Mouse (Mus musculus): ENCODE measurements around the gene Smug1. TPM values are rescaled to one million over a fixed set of nuclear protein-coding genes. Genes with fewer than 3 reads are reported as not detected.

The Smug1 gene
- polyA plus RNA-seq, 1 experiment from 2014 or later, result 18.1 TPM

DNA sequence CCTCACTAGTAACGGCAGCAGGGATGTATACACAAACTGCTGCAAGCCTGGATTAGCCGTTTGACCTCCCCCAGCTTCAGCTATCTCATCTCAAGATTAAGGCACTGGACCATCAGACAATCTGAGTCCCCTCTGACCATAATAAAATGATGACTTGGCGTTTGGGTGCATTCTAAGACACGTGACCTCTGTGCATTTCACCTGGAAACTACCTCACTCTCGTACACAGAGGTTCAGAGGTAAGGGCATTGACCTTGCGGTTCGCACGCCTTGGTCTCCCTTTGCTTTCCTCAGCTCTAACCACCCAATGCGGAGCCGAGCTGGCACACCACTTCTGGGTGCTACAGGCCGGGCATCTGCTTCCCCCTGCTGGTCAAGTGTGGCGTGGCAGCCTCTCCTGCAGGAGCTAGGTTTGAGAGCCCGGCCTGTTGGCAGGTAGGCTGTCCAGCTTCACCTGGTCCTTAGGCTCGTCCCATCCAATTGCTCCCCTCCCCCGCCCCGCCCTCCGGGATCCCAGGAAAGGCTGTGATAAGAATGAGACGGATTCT, 10.1 kb upstream of the Smug1 start:
- peak; percentile 99 for TF ChIP-seq CTCF (IDR thresholded peaks at IDR 0.05; ENCODE audit: low read depth)
- H3K9me3 ChIP-seq (ENCODE audit: low read depth, low read length), result no peaks in the 10 kb centered on the region
- H3K4me1 ChIP-seq (ENCODE audit: insufficient read depth), result no peaks in the 10 kb centered on the region
- ATAC-seq (ENCODE audit: insufficient read depth) (peak; percentile 44), DNase-seq (peak; percentile 92)
- no peaks in the 10 kb centered on the region for H3K36me3 ChIP-seq (ENCODE audit: insufficient read depth)
- no peak overlapping the region for H3K9ac ChIP-seq
- H3K27ac ChIP-seq (ENCODE audit: low read depth), result no peak overlapping the region
- peak overlapping the region; percentile 38 for H3K4me2 ChIP-seq
- H3K27me3 ChIP-seq (ENCODE audit: insufficient read depth, low read length), result peaks cover 74% of the 10 kb centered on the region
- H3K4me3 ChIP-seq (ENCODE audit: low read depth, low read length), result no peak overlapping the region
- 1% methylated on average over 18 of the region's 18 CpGs for WGBS

DNA sequence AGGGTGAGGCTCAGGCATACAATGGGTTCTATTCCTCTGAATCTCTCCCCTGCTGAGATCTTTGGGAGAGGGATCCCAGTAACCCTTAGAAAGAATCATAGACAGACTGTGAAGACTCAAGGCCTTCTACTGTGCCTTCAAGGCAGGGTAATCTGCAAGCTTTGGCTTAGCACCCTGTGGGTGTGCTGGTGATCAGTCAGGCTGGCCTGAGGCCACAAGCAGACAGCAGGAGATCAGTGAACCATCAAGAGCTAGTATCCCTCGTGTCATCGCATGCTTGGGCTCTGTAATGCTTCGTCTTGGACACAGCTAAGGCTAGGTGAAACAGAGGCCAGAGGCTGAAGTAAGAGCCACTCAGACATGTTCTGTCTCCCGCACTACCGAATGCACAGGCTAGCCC, 6.4 kb upstream of the Smug1 start:
- no peak for TF ChIP-seq CTCF (IDR thresholded peaks at IDR 0.05; ENCODE audit: low read depth)
- Histone ChIP-seq H3K36me3 (ENCODE audit: insufficient read depth) (no peaks in the 10 kb centered on the region), H3K4me3 (ENCODE audit: low read depth, low read length) (no peak overlapping the region), H3K9me3 (ENCODE audit: low read depth, low read length) (no peaks in the 10 kb centered on the region), H3K27ac (ENCODE audit: low read depth) (no peak overlapping the region), H3K9ac (no peak overlapping the region), H3K4me1 (ENCODE audit: insufficient read depth) (peaks cover 13% of the 10 kb centered on the region; the same call in 1 of the 2 replicates), H3K4me2 (no peak overlapping the region), H3K27me3 (ENCODE audit: insufficient read depth, low read length) (peaks cover 86% of the 10 kb centered on the region)
- ATAC-seq (ENCODE audit: insufficient read depth), result no peak
- WGBS, result 67% methylated on average over 5 of the region's 5 CpGs
- DNase-seq, result no peak

DNA sequence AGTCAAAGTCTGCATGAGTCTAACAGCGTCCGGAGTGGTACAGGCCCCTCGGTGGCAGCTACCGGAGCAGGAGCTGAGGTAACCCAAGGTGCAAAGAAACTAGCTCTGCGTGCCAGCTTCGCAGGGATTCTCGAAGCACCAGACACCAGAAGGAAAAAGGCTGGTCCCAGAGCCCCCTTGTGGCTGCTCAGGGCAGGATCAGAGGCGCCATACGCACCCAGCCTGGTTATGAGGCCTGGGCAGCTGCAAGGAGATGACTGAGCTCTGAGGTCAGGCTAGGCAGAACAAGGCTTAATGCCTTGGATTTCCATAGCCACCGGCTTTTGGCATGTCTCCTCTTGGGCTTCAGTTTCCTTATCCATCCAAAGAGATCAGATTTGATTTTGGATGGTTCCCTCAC, 5.6 kb upstream of the Smug1 start:
- H3K4me3 ChIP-seq (ENCODE audit: low read depth, low read length), result no peak overlapping the region
- 6% methylated on average over 10 of the region's 10 CpGs for WGBS
- no peaks in the 10 kb centered on the region for H3K9me3 ChIP-seq (ENCODE audit: low read depth, low read length)
- peaks cover 13% of the 10 kb centered on the region; the same call in 1 of the 2 replicates for H3K4me1 ChIP-seq (ENCODE audit: insufficient read depth)
- H3K27me3 ChIP-seq (ENCODE audit: insufficient read depth, low read length), result peaks cover 89% of the 10 kb centered on the region
- no peak overlapping the region for H3K27ac ChIP-seq (ENCODE audit: low read depth)
- peak; percentile 88 for DNase-seq
- no peak for ATAC-seq (ENCODE audit: insufficient read depth)
- TF ChIP-seq CTCF (IDR thresholded peaks at IDR 0.05; ENCODE audit: low read depth), result peak; percentile 87
- H3K4me2 ChIP-seq, result no peak overlapping the region
- no peaks in the 10 kb centered on the region for H3K36me3 ChIP-seq (ENCODE audit: insufficient read depth)
- no peak overlapping the region for H3K9ac ChIP-seq

DNA sequence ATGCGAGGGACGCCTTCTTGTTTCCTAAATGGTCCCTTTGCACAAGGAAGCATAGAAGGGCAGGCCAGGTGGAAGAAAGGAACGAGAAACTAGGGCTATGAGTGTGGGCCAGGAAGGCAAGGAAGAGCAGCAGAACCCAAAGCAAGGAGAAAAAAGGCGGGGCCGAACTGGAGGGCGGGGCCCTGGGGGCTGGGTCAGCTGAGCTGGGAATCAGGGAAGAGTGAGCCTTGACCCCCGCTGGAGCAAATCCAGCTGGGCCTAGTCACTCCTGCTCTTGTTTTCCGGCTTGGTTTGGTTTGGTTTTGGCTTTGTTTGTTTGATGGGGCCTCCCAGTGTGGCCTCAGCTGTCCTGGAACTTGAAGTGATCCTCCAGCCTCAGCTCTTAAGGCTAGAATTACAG, 4.4 kb upstream of the Smug1 start:
- H3K4me1 ChIP-seq (ENCODE audit: insufficient read depth), result peaks cover 13% of the 10 kb centered on the region; the same call in 1 of the 2 replicates
- WGBS, result 14% methylated on average over 8 of the region's 8 CpGs
- H3K27ac ChIP-seq (ENCODE audit: low read depth), result no peak overlapping the region
- H3K9me3 ChIP-seq (ENCODE audit: low read depth, low read length), result no peaks in the 10 kb centered on the region
- H3K4me2 ChIP-seq, result no peak overlapping the region
- peaks cover 94% of the 10 kb centered on the region for H3K27me3 ChIP-seq (ENCODE audit: insufficient read depth, low read length)
- H3K4me3 ChIP-seq (ENCODE audit: low read depth, low read length), result no peak overlapping the region
- ATAC-seq (ENCODE audit: insufficient read depth), result no peak
- H3K9ac ChIP-seq, result no peak overlapping the region
- no peak for TF ChIP-seq CTCF (IDR thresholded peaks at IDR 0.05; ENCODE audit: low read depth)
- no peaks in the 10 kb centered on the region for H3K36me3 ChIP-seq (ENCODE audit: insufficient read depth)
- peak; percentile 72 for DNase-seq

DNA sequence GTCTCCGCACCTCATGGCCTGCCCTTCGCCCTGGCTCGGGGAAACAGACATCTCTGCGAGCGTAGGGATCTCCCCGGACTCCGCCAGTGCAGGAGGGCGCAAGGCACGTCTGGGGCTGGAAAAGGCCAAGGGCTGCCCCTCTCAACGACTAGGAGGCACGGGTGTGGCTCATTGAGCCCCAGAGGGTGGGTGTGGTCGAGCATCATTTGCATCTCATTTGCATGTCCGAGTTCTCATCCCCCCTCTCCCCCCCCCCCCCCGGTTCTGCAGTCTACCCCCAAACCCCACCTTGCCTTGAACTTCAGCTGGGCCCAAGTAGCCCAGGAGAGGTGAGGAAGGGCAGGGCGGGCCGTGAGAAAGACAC, 3.4 kb upstream of the Smug1 start:
- no peak for DNase-seq
- 10% methylated on average over 16 of the region's 16 CpGs for WGBS
- no peak for TF ChIP-seq CTCF (IDR thresholded peaks at IDR 0.05; ENCODE audit: low read depth)
- H3K36me3 ChIP-seq (ENCODE audit: insufficient read depth), result no peaks in the 10 kb centered on the region
- peaks cover 13% of the 10 kb centered on the region; the same call in 1 of the 2 replicates for H3K4me1 ChIP-seq (ENCODE audit: insufficient read depth)
- H3K4me2 ChIP-seq, result peak overlapping the region; percentile 97
- no peak for ATAC-seq (ENCODE audit: insufficient read depth)
- no peaks in the 10 kb centered on the region for H3K9me3 ChIP-seq (ENCODE audit: low read depth, low read length)
- no peak overlapping the region for H3K9ac ChIP-seq
- no peak overlapping the region for H3K27ac ChIP-seq (ENCODE audit: low read depth)
- peak overlapping the region; percentile 51; the same call in 1 of the 2 replicates for H3K4me3 ChIP-seq (ENCODE audit: low read depth, low read length)
- peaks cover 86% of the 10 kb centered on the region for H3K27me3 ChIP-seq (ENCODE audit: insufficient read depth, low read length)

DNA sequence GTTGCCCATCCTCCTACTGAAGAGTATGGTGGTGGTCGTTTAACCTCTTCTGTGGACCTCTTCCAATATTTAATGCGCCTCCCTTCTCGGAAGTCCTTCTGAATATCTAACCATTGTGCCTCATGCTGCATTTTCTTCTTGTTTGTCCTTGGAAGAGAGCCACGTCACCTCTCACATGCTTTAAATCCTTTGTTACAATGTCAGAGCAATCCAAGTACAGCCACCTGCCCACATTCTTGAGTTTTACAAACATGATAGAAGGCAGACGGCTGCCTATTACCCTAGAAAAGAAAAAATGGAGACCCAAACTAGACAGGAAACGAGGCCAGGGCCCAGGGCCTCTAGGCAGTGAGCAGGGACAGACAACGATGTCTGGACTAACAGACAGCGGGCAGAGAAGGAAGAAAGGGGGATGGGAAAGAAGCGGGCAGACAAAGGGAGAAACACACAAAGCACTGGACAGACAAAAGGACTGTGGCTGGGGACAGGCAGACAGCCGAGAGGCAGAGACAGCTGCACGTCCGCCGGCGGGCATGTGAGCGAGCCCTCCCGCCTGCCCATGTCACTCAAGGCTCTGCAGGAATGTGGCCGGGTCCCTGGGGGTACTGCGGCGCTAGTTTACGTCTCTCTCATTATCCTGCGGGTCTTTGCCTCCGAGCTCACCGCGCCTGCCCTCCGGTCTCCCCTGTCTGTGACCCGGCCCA, 2.9 kb upstream of the Smug1 start:
- TF ChIP-seq CTCF (IDR thresholded peaks at IDR 0.05; ENCODE audit: low read depth), result no peak
- H3K4me1 ChIP-seq (ENCODE audit: insufficient read depth), result peaks cover 13% of the 10 kb centered on the region; the same call in 1 of the 2 replicates
- peak; percentile 5; the same call in 1 of the 2 replicates for ATAC-seq (ENCODE audit: insufficient read depth)
- no peaks in the 10 kb centered on the region for H3K36me3 ChIP-seq (ENCODE audit: insufficient read depth)
- H3K27me3 ChIP-seq (ENCODE audit: insufficient read depth, low read length), result peaks cover 80% of the 10 kb centered on the region
- peak overlapping the region; percentile 51 for H3K4me3 ChIP-seq (ENCODE audit: low read depth, low read length)
- H3K9me3 ChIP-seq (ENCODE audit: low read depth, low read length), result no peaks in the 10 kb centered on the region
- WGBS, result 4% methylated on average over 26 of the region's 26 CpGs
- no peak overlapping the region for H3K27ac ChIP-seq (ENCODE audit: low read depth)
- H3K9ac ChIP-seq, result peak overlapping the region; percentile 44; the same call in 1 of the 2 replicates
- H3K4me2 ChIP-seq, result peak overlapping the region; percentile 97
- peak; percentile 46 for DNase-seq

DNA sequence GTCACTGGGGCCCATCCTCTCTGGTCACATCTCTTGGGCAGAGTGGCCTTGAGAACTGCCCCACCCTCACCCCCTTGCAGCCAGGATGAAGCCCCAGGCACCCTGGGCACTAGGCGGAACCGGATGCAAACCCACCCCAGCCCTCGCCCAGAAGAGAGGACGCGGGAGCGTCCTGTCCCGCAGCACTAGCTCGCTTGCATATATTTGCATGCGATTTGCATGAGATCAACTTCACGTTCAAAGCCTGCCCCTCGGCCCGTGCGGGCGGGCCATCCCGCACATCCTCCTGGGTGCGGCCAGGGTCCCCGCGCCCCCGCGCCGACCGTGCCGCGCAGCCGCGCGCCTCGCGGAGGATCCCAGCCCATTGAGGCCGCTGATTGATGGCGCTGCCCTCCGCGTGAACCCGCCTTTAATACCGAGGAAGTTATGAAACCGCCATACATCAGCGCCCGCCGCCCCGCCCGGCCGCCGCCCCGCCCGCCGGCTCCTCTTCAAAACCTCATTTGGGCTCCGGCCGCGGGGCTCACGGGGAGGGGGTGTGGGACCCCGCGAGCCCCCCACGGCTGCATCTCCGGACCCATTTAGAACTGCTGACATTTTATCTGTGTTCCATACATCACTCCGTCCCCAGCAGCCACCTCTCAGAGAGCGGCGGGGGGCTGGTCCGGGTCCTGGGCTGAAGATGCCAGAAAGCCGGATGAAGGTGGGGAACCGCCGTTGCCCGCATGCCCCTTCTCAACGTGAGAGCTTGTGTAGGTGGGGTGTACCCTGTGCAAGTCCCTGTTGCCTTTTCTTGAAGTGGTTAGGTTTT, 2.1 kb upstream of the Smug1 start:
- no peaks in the 10 kb centered on the region for H3K9me3 ChIP-seq (ENCODE audit: low read depth, low read length)
- under 1% methylated on average over 63 of the region's 63 CpGs for WGBS
- no peak for TF ChIP-seq CTCF (IDR thresholded peaks at IDR 0.05; ENCODE audit: low read depth)
- peak overlapping the region; percentile 51 for H3K4me3 ChIP-seq (ENCODE audit: low read depth, low read length)
- DNase-seq (peak; percentile 83), ATAC-seq (ENCODE audit: insufficient read depth) (peak; percentile 19; the same call in 1 of the 2 replicates)
- peak overlapping the region; percentile 44 for H3K9ac ChIP-seq
- H3K4me2 ChIP-seq, result peak overlapping the region; percentile 97
- H3K4me1 ChIP-seq (ENCODE audit: insufficient read depth), result peaks cover 13% of the 10 kb centered on the region; the same call in 1 of the 2 replicates
- no peak overlapping the region for H3K27ac ChIP-seq (ENCODE audit: low read depth)
- H3K27me3 ChIP-seq (ENCODE audit: insufficient read depth, low read length), result peaks cover 73% of the 10 kb centered on the region
- H3K36me3 ChIP-seq (ENCODE audit: insufficient read depth), result no peaks in the 10 kb centered on the region
